Mouse (Mus musculus) urinary bladder, adult 18-20 months (tissue): ENCODE results near the gene Gm7849.
"Not testable (repeated sequence)": the region's sequence is repeated elsewhere in the genome, so short reads cannot be mapped to it uniquely, and the experiment has no call there.

ENCODE experiments used
- DNase-seq, 2 experiments: peaks; one replicate each; pipeline ENCODE4 v3.0.0; 2022; ENCODE audit warnings: low spot score in 2 of 2, mixed read lengths in 2 of 2

Gene Gm7849

GRCm38 (mm10) chr8:21456460-21456859 is at the start of gene Gm7849:
Gene Gm7849, minus strand, starts transcription at chr8:21456560.
- DNase-seq, result not testable (repeated sequence)

- not testable (repeated sequence) for DNase-seq
These were observed 29.2 kb downstream of the Gm7849 start, which contains the start of gene Defa36 for GRCm38 (mm10) chr8:21427111-21427510. Gene Defa36, plus strand, starts transcription at chr8:21427411.
